Mouse (Mus musculus): Measurements from ENCODE around the gene BC051142.
A peak's percentile ranks its signal among the peaks of the same experiment; 100 is the strongest.

Gene BC051142

GRCm38 (mm10) chr17:34398711-34399393, at the start of gene BC051142:
Gene BC051142 (plus strand): TSS chr17:34398820.
- peak; percentile 72 to 80 for DNase-seq (ENCODE audit: low spot score in 2 of 2)

GRCm38 (mm10) chr17:34349429-34349828, 49.2 kb upstream of the BC051142 start:
- DNase-seq (ENCODE audit: low spot score in 2 of 2), result peak; percentile 48 to 83

GRCm38 (mm10) chr17:34354539-34354938, 44.1 kb upstream of the BC051142 start, which contains the start of gene Btnl2:
Gene Btnl2 (plus strand): TSS chr17:34354822.
- no peak for DNase-seq (ENCODE audit: low spot score in 2 of 2)

GRCm38 (mm10) chr17:34354940-34355339, 43.7 kb upstream of the BC051142 start:
- no peak for DNase-seq (ENCODE audit: low spot score in 2 of 2)

GRCm38 (mm10) chr17:34362954-34363546, 35.6 kb upstream of the BC051142 start:
- no peak for DNase-seq (ENCODE audit: low spot score in 2 of 2)

GRCm38 (mm10) chr17:34363676-34364310, 34.8 kb upstream of the BC051142 start:
- DNase-seq (ENCODE audit: low spot score in 2 of 2), result no peak

- DNase-seq (ENCODE audit: low spot score in 2 of 2), result no peak
Observed at GRCm38 (mm10) chr17:34365031-34365430, 33.6 kb upstream of the BC051142 start.

GRCm38 (mm10) chr17:34370563-34370962, 28.1 kb upstream of the BC051142 start:
- no peak for DNase-seq (ENCODE audit: low spot score in 2 of 2)

- no peak for DNase-seq (ENCODE audit: low spot score in 2 of 2)
Observed at GRCm38 (mm10) chr17:34373055-34373709, 25.4 kb upstream of the BC051142 start.

GRCm38 (mm10) chr17:34376847-34377246, 21.8 kb upstream of the BC051142 start, which contains the start of gene Btnl1:
Gene Btnl1 (plus strand): TSS chr17:34377132.
- no peak for DNase-seq (ENCODE audit: low spot score in 2 of 2)

- no peak for DNase-seq (ENCODE audit: low spot score in 2 of 2)
Observed at GRCm38 (mm10) chr17:34377450-34378209, 21.0 kb upstream of the BC051142 start.

- DNase-seq (ENCODE audit: low spot score in 2 of 2), result no peak
Observed at GRCm38 (mm10) chr17:34378716-34379115, 19.9 kb upstream of the BC051142 start.

GRCm38 (mm10) chr17:34379451-34379850, 19.2 kb upstream of the BC051142 start:
- DNase-seq (ENCODE audit: low spot score in 2 of 2), result no peak

- DNase-seq (ENCODE audit: low spot score in 2 of 2), result no peak
Observed at GRCm38 (mm10) chr17:34381876-34382275, 16.7 kb upstream of the BC051142 start.

GRCm38 (mm10) chr17:34383212-34383611, 15.4 kb upstream of the BC051142 start:
- no peak for DNase-seq (ENCODE audit: low spot score in 2 of 2)

- no peak for DNase-seq (ENCODE audit: low spot score in 2 of 2)
Observed at GRCm38 (mm10) chr17:34384699-34385098, 13.9 kb upstream of the BC051142 start.

GRCm38 (mm10) chr17:34386656-34387055, 12.0 kb upstream of the BC051142 start:
- DNase-seq (ENCODE audit: low spot score in 2 of 2), result no peak

GRCm38 (mm10) chr17:34388513-34388912, 10.1 kb upstream of the BC051142 start:
- DNase-seq (ENCODE audit: low spot score in 2 of 2), result no peak

GRCm38 (mm10) chr17:34391507-34391906, 7.1 kb upstream of the BC051142 start:
- DNase-seq (ENCODE audit: low spot score in 2 of 2), result no peak

- DNase-seq (ENCODE audit: low spot score in 2 of 2), result no peak
Observed at GRCm38 (mm10) chr17:34392321-34392720, 6.3 kb upstream of the BC051142 start.

GRCm38 (mm10) chr17:34397357-34397756, 1.3 kb upstream of the BC051142 start:
- DNase-seq (ENCODE audit: low spot score in 2 of 2), result no peak

Data from frontal cortex, postnatal 14 days (tissue).